Mouse (Mus musculus) erythroblast, adult 5-6 weeks (primary cell): ENCODE results near the gene Tmem208. TPM values are rescaled to one million over a fixed set of nuclear protein-coding genes. Genes with fewer than 3 reads are reported as not detected.

Experiments
- total RNA-seq, 2 experiments: library from RNA; stranded (forward) in 1 of 2; stranded (reverse) in 1 of 2; fragments of 150-400 nt in 1 of 2; fragments of 200-764, 138-1000 nt in 1 of 2; gene quantifications; 2 replicates each; pipeline versions ENCODE4 v1.2.3 to v1.2.4; 2015 to 2017; ENCODE audit warnings: low replicate concordance in 2 of 2

Gene Tmem208
- total RNA-seq, 2 experiments from 2014 or later: 26.9 to 56.3 TPM

Other genes with a start within 250 kb of the Tmem208 start
- gene Ces3b, start 242.6 kb upstream of the Tmem208 start, total RNA-seq (2015; ENCODE audit: low replicate concordance): not detected in 2 replicates
- not detected in 2 replicates for gene Ces3b, start 242.6 kb upstream of the Tmem208 start, total RNA-seq (2017; ENCODE audit: low replicate concordance)
- not detected in 2 replicates for gene Ces4a, start 194.6 kb upstream of the Tmem208 start, total RNA-seq (2015; ENCODE audit: low replicate concordance)
- not detected in 2 replicates for gene Ces4a, start 194.6 kb upstream of the Tmem208 start, total RNA-seq (2017; ENCODE audit: low replicate concordance)
- gene Cbfb, start 155.7 kb upstream of the Tmem208 start, total RNA-seq (2015; ENCODE audit: low replicate concordance): 28.6 and 37.6 TPM in 2 replicates
- 27.2 and 33.1 TPM in 2 replicates for gene Cbfb, start 155.7 kb upstream of the Tmem208 start, total RNA-seq (2017; ENCODE audit: low replicate concordance)
- gene D230025D16Rik, start 101.2 kb upstream of the Tmem208 start, total RNA-seq (2015; ENCODE audit: low replicate concordance): 16.9 and 22.5 TPM in 2 replicates
- gene D230025D16Rik, start 101.2 kb upstream of the Tmem208 start, total RNA-seq (2017; ENCODE audit: low replicate concordance): 20.1 and 22.6 TPM in 2 replicates
- gene B3gnt9, start 71.2 kb upstream of the Tmem208 start, total RNA-seq (2015; ENCODE audit: low replicate concordance): not detected in 2 replicates
- 0.09 TPM in 1 of 2 replicates, not detected in the other for gene B3gnt9, start 71.2 kb upstream of the Tmem208 start, total RNA-seq (2017; ENCODE audit: low replicate concordance)
- gene Tradd, start 61.7 kb upstream of the Tmem208 start, total RNA-seq (2015; ENCODE audit: low replicate concordance): 2.3 and 3.5 TPM in 2 replicates
- gene Tradd, start 61.7 kb upstream of the Tmem208 start, total RNA-seq (2017; ENCODE audit: low replicate concordance): 3.6 and 5.9 TPM in 2 replicates
- 1.3 and 3.5 TPM in 2 replicates for gene Fbxl8, start 61.7 kb upstream of the Tmem208 start, total RNA-seq (2015; ENCODE audit: low replicate concordance)
- gene Fbxl8, start 61.7 kb upstream of the Tmem208 start, total RNA-seq (2017; ENCODE audit: low replicate concordance): 0.28 and 0.94 TPM in 2 replicates
- gene Hsf4, start 56.6 kb upstream of the Tmem208 start, total RNA-seq (2015; ENCODE audit: low replicate concordance): not detected in 2 replicates
- gene Hsf4, start 56.6 kb upstream of the Tmem208 start, total RNA-seq (2017; ENCODE audit: low replicate concordance): not detected in 2 replicates
- not detected in 2 replicates for gene Nol3, start 50.2 kb upstream of the Tmem208 start, total RNA-seq (2015; ENCODE audit: low replicate concordance)
- not detected in 2 replicates for gene Nol3, start 50.2 kb upstream of the Tmem208 start, total RNA-seq (2017; ENCODE audit: low replicate concordance)
- 1.0 and 3.8 TPM in 2 replicates for gene 4931428F04Rik, start 36.5 kb upstream of the Tmem208 start, total RNA-seq (2015; ENCODE audit: low replicate concordance)
- gene 4931428F04Rik, start 36.5 kb upstream of the Tmem208 start, total RNA-seq (2017; ENCODE audit: low replicate concordance): 0.70 and 1.2 TPM in 2 replicates
- 0.38 and 5.9 TPM in 2 replicates for gene Exoc3l, start 30.3 kb upstream of the Tmem208 start, total RNA-seq (2015; ENCODE audit: low replicate concordance)
- gene Exoc3l, start 30.3 kb upstream of the Tmem208 start, total RNA-seq (2017; ENCODE audit: low replicate concordance): 15.0 and 26.8 TPM in 2 replicates
- gene E2f4, start 28.7 kb upstream of the Tmem208 start, total RNA-seq (2015; ENCODE audit: low replicate concordance): 289 and 294 TPM in 2 replicates
- 120 and 129 TPM in 2 replicates for gene E2f4, start 28.7 kb upstream of the Tmem208 start, total RNA-seq (2017; ENCODE audit: low replicate concordance)
- 13.8 and 17.3 TPM in 2 replicates for gene Elmo3, start 20.8 kb upstream of the Tmem208 start, total RNA-seq (2015; ENCODE audit: low replicate concordance)
- gene Elmo3, start 20.8 kb upstream of the Tmem208 start, total RNA-seq (2017; ENCODE audit: low replicate concordance): 22.1 and 30.7 TPM in 2 replicates
- 13.4 and 35.9 TPM in 2 replicates for gene Lrrc29, start 76 bp upstream of the Tmem208 start, total RNA-seq (2015; ENCODE audit: low replicate concordance)
- gene Lrrc29, start 76 bp upstream of the Tmem208 start, total RNA-seq (2017; ENCODE audit: low replicate concordance): 26.2 and 28.6 TPM in 2 replicates
- gene Fhod1, start 21.6 kb downstream of the Tmem208 start, total RNA-seq (2015; ENCODE audit: low replicate concordance): 0.19 and 3.8 TPM in 2 replicates
- gene Fhod1, start 21.6 kb downstream of the Tmem208 start, total RNA-seq (2017; ENCODE audit: low replicate concordance): 0.56 and 1.0 TPM in 2 replicates
- 1.7 TPM in 1 of 2 replicates, not detected in the other for gene Slc9a5, start 22.5 kb downstream of the Tmem208 start, total RNA-seq (2015; ENCODE audit: low replicate concordance)
- gene Slc9a5, start 22.5 kb downstream of the Tmem208 start, total RNA-seq (2017; ENCODE audit: low replicate concordance): not detected in 2 replicates
- gene Plekhg4, start 46.9 kb downstream of the Tmem208 start, total RNA-seq (2015; ENCODE audit: low replicate concordance): not detected in 2 replicates
- not detected in 2 replicates for gene Plekhg4, start 46.9 kb downstream of the Tmem208 start, total RNA-seq (2017; ENCODE audit: low replicate concordance)
- not detected in 2 replicates for gene Kctd19, start 87.1 kb downstream of the Tmem208 start, total RNA-seq (2015; ENCODE audit: low replicate concordance)
- gene Kctd19, start 87.1 kb downstream of the Tmem208 start, total RNA-seq (2017; ENCODE audit: low replicate concordance): not detected in 2 replicates
- 0.96 TPM in 1 of 2 replicates, not detected in the other for gene Lrrc36, start 87.2 kb downstream of the Tmem208 start, total RNA-seq (2015; ENCODE audit: low replicate concordance)
- gene Lrrc36, start 87.2 kb downstream of the Tmem208 start, total RNA-seq (2017; ENCODE audit: low replicate concordance): 0.56 and 0.85 TPM in 2 replicates
- not detected in 2 replicates for gene Tppp3, start 145.2 kb downstream of the Tmem208 start, total RNA-seq (2015; ENCODE audit: low replicate concordance)
- not detected in 2 replicates for gene Tppp3, start 145.2 kb downstream of the Tmem208 start, total RNA-seq (2017; ENCODE audit: low replicate concordance)
- not detected in 2 replicates for gene Zdhhc1, start 170.5 kb downstream of the Tmem208 start, total RNA-seq (2015; ENCODE audit: low replicate concordance)
- gene Zdhhc1, start 170.5 kb downstream of the Tmem208 start, total RNA-seq (2017; ENCODE audit: low replicate concordance): 0.17 and 0.42 TPM in 2 replicates
- 2.3 TPM in 1 of 2 replicates, not detected in the other for gene Hsd11b2, start 192.4 kb downstream of the Tmem208 start, total RNA-seq (2015; ENCODE audit: low replicate concordance)
- not detected in 2 replicates for gene Hsd11b2, start 192.4 kb downstream of the Tmem208 start, total RNA-seq (2017; ENCODE audit: low replicate concordance)
- gene Atp6v0d1, start 239.7 kb downstream of the Tmem208 start, total RNA-seq (2015; ENCODE audit: low replicate concordance): 72.8 and 90.9 TPM in 2 replicates
- 46.0 and 50.9 TPM in 2 replicates for gene Atp6v0d1, start 239.7 kb downstream of the Tmem208 start, total RNA-seq (2017; ENCODE audit: low replicate concordance)